Mouse (Mus musculus): Measurements from ENCODE around the gene Arl5a.

The Arl5a gene

GRCm38 (mm10) chr2:52361086-52361485 lies 63.6 kb downstream of the Arl5a start:
- DNase-seq (ENCODE audit: low read depth), result no peak

GRCm38 (mm10) chr2:52359722-52360121 lies 65.0 kb downstream of the Arl5a start:
- no peak for DNase-seq (ENCODE audit: low read depth)

- DNase-seq (ENCODE audit: low read depth), result no peak
These were observed 66.5 kb downstream of the Arl5a start for GRCm38 (mm10) chr2:52358156-52358555.

- DNase-seq (ENCODE audit: low read depth), result no peak
These were observed 73.7 kb downstream of the Arl5a start for GRCm38 (mm10) chr2:52351029-52351428.

All from fibroblast of lung, adult 2 months (primary cell).